Mouse (Mus musculus): ENCODE measurements around the gene Eps8. TPM values are rescaled to one million over a fixed set of nuclear protein-coding genes. Genes with fewer than 3 reads are reported as not detected.

Gene Eps8
- total RNA-seq, 2 experiments from 2014 or later = 33.9 to 38.0 TPM

DNA sequence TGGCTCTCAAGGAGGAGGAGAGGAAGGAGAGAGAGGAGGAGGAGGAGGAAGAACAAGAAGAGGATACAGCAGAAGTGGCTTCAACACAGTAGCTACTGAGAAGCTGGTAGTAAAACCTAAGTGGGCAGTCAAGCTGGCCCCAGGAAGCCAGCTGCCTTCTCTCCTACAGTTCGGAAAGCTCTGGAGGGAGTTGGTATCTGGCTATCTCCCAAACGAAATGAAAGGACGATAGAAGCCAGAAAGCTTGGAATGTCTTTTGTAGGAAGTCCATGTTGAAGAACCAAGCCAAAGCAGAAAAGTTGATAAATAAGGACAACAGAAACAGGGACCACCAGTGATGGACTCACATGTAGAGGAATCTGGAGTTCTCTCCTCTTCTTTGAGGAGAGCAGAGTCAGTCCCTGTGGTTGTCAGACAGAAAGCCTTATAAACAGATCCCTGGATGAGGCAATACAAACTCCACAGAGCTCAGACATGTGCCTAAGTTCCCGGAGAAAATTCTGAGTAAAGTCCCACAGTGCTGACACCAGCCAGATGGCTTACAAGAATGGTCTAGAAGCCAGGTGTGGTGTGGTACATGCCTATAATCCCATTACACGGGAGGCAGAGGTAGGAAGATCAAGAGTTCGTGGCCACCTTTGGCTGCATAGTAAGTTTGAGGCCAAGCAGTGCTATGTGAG lies 73.2 kb downstream of the Eps8 start:
- intact Hi-C loops (cut with DNase I) = no loop called here
- DNase-seq (ENCODE audit: low spot score in 2 of 2) = no peak

DNA sequence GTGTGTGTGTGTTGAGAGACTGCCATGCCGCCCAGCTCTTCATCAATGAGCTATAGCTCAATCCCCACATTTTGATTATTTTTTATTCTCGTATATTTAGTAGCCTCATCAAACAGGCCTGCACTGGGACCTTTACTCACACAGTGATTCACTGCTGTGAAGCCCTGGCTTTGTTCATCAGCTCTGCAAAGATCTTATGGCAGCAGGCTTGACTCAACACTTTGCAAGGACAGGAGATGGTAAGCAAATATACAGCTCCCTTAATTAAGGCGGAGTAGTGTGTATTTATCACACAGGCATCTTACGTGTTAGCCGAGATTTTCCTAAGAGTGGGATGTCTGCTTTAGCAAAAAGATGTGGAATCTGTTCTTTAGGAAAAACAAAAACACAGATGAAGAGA lies 74.2 kb downstream of the Eps8 start:
- no peak for DNase-seq (ENCODE audit: low spot score in 2 of 2)
- intact Hi-C loops (cut with DNase I) = no loop called here

DNA sequence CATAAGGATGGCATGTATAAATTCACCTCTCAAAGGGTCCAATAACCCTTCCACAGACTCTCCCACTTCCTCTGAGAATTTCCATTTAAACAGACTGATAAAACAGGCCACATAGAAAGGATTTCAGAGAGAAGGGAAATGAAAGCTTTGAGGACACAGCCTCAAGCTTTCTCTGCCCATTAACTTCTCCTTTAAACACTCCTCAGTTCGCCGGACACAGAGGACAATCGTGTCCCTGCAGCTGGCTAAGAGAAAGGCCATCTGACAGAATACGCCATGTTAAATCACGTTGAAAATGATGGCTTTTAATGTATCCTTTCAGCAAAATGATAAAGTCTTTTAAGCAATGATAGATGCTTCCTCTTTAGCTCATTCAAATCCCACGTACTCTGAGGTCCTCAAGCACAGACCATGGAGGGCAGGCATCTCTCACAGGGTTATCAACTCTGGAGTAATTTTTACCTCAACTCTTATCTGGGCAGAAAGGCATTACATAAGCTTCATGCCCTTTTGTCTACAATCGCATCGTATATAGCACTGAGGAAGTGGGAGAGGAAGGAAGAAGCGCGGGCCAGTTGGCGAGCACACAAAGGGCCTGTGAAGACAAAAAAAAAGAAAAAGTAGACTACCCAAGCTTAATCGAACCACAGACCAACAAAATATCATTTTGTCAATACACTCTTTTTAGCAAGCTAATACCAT lies 77.9 kb downstream of the Eps8 start:
- intact Hi-C loops (cut with DNase I) = no loop called here
- DNase-seq (ENCODE audit: low spot score in 2 of 2) = no peak

DNA sequence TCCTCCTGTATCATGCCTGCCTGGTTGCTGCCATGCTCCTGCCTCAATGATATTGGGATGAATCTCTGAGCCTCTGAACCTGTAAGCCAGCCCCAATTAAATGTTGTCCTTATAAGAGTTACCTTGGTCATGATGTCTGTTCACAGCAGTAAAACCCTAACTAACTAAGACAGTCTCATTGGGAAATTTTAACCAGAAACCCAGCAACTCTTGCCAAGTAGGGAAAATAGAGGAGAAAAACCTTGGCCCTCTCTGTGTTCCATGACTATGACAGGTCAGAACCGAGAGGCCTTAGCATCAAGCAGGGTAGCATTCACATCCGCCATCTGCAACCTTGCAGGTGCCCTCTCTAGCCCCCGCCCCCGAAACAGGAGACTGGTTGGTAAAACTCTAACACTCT lies 78.6 kb downstream of the Eps8 start:
- intact Hi-C loops (cut with DNase I) = no loop called here
- DNase-seq (ENCODE audit: low spot score in 2 of 2) = no peak

DNA sequence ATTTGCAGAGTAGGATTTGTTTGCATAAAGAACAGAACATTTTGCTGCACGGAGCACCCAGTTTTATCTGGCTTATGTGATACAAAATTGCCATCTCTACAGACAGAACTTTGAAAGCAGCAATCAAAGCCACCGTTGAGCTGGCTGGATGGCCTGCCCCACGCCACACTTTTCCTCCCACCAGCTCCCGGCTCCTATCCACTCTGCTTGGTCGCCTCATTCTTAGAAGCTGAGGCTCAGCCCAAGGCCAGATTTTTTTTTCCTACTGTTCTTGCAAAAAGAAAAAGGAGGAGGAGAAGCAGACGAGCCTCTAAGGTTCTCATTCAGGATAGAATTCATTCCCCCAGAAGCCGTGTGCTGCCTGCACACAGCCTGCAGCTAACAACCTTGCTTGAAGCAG lies 80.8 kb downstream of the Eps8 start:
- DNase-seq (ENCODE audit: low spot score in 2 of 2) = no peak
- intact Hi-C loops (cut with DNase I) = no loop called here

DNA sequence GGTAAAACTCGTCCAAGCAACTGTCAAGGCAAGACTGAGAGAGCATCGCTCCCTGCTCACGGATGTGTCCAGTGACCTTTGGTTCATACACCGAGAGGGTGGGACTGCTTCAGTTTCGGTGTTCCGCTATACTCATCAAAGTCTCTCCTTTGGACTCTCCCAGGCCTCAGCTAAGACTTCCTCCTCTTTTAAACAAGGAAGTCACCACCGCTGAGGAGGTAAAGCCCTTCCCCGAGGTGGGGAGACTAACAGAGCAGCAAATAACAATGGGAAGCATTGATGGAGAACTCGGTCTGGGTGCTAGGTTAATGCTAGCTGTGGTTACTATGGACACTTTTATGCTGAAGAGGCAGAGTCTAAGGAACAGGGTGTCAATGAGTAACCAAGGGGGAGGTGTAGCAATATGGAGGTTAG lies 84.0 kb downstream of the Eps8 start:
- intact Hi-C loops (cut with DNase I) = no loop called here
- no peak for DNase-seq (ENCODE audit: low spot score in 2 of 2)

DNA sequence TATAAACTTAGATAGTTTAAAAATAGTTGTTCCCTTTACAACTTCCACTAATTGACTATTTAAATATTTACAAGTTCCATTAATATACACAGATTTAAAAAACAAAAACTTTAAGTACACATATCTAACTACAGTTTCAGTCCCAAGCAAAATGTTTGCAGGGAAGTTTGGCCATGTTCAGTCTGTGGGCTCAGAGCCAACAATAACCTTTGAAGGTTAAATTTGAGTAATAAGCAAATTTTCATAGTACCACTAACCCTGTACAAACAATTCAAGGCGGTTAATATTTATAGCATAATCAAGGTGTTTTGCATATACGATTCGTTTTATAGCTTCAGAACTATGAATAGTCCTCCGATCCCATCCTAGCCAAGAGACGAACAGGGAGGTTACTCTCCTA lies 84.7 kb downstream of the Eps8 start:
- no peak for DNase-seq (ENCODE audit: low spot score in 2 of 2)
- intact Hi-C loops (cut with DNase I) = no loop called here

DNA sequence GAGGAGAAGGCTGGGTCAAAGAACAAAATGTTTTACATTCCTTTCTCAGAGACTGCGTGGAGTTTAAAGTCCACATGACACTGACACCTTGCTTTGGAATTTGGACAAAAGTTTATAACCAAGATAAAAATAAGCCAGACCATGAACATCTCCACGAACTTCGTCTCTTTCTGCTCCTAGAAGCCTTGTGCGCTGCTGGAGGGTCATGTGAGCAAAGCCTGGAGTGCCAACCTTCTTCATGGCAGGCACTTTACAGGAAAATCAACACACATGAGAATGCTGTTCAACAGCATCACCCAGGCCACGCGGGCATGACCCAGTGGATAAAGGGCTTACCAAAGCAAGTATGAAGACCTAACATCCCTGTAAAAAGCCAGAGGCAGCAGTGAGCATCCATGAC lies 85.6 kb downstream of the Eps8 start:
- intact Hi-C loops (cut with DNase I) = no loop called here

DNA sequence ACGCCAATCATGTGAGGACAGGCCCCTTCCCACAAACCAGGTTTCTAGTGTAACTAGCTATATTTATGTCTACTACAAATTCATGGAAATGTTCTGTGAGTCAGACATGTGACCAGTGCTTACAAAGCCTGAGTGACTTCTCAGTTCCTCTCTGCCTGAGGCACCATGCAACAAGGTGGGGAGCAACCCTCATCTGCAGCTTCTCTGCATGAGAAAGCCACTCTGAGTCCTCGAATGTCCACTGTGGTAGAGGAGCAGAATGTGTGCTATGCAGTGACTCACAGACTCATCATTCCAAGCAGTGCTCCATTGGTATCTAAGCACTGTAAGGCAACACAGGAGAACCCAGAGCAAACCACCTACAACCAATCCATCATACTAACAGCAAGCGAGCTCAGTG lies 88.8 kb downstream of the Eps8 start:
- intact Hi-C loops (cut with DNase I) = no loop called here
- no peak for DNase-seq (ENCODE audit: low spot score in 2 of 2)

More for the DNA sequence above, 85.6 kb downstream of the Eps8 start:
- no peak for DNase-seq (ENCODE audit: low spot score in 2 of 2)

DNA sequence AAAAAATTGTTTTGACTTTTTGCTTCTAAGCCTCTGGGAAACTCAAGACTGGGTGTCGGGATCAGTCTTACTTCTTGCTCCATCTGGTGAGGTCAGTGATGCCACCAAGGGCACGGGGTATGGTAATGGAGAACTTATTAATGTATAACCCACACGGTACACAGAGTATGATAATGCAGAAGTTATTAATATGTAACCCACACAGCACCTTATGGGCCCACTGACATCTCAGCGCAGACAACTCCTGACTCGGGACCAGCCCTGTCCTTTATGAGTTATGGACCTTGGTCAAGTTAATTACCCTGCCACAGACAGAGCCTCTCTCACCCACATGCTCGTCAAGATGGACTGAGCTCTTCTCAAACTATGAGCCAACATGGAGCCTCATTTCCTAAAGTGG lies 89.2 kb downstream of the Eps8 start:
- no peak for DNase-seq (ENCODE audit: low spot score in 2 of 2)

DNA sequence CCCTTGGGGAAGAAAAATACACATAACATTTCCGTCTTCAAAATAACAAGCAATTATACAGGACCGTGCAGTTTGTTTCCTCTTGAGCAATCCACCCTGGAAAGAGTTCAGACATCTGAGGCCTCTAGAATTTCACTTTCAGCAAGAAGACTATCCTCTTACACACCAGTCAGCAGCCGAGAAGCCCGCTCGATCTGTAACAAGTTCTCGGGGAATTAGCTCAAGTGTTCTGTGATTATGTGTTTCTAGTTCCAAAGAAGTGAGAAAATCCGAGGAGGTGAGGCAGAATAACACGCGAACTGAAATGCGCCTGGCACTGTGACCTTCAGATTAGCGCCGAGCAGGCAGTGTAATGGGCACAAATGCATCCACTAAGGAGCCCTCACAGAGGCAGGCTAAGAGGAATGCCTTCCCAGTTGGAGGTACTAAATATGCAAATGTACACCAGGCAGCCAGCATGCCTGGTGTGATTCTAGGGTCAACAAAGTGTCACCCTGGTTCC lies 94.3 kb downstream of the Eps8 start:
- no peak for DNase-seq (ENCODE audit: low spot score in 2 of 2)
- intact Hi-C loops (cut with DNase I) = no loop called here

More for the DNA sequence above, 89.2 kb downstream of the Eps8 start:
- intact Hi-C loops (cut with DNase I) = no loop called here

DNA sequence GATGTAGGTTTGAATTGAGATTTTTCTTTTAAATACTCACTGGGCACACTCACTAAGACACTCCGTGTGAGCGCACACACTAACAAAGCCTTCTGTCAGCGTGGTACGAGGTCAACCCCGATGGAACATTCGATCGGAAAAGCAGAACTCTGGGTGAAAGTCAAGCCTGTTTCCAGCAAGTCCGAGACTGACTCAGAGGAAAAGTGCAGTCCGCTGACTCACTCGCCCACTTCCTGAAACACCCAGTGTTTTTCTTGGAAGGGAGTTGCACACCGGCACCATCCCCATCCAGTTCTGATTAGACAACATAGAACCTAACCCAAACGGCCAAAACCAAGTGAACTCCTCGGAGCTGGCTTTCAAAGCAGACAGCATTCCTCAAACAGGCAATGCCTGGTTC lies 95.8 kb downstream of the Eps8 start:
- intact Hi-C loops (cut with DNase I) = loop anchor here (5.0 kb wide), 1 partner anchor 87 kb away; no protein-coding TSS in a partner anchor
- peak; percentile 16 to 62 for DNase-seq (ENCODE audit: low spot score in 2 of 2)

DNA sequence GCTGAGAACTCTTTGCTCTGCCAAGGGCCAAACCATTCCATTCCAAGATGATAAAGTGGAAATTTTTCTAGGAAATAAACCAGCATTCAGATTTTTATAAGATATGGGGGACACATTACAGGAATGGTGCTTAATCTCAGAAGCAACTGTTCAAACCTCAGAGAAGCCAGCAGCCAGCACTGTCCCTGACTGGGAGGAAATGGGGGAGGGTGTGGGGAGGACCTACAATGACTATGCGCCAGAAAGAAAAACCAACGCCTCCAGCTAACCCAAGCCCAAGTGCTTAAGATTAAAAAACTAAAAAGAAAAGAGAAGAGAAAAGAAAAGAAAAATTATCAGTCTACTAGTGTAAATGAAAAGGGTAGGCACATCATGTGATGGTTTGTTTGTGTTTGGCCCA lies 97.0 kb downstream of the Eps8 start:
- DNase-seq (ENCODE audit: low spot score in 2 of 2) = no peak
- intact Hi-C loops (cut with DNase I) = loop anchor here (5.0 kb wide), 1 partner anchor 85 kb away; no protein-coding TSS in a partner anchor

DNA sequence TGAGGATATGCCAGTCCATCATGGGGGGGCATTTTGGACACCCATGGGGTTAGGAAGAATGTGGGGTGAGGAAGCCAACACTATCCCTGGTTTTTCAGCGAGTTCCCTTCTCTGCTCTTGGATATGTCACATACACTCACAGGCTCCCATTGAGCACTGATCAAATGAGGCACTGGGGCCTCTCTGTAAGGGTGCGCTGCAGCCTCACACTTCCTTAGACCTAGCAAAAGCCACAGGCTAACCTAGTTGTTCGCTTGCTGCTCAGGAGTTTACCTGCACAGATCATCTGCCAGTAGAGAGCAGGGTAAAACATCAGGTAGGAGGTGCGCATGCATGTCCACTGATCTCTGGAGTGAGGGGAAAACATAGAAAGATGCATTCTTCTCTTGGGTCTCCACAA lies 97.5 kb downstream of the Eps8 start:
- intact Hi-C loops (cut with DNase I) = loop anchor here (5.0 kb wide), 1 partner anchor 85 kb away; no protein-coding TSS in a partner anchor
- DNase-seq (ENCODE audit: low spot score in 2 of 2) = no peak

DNA sequence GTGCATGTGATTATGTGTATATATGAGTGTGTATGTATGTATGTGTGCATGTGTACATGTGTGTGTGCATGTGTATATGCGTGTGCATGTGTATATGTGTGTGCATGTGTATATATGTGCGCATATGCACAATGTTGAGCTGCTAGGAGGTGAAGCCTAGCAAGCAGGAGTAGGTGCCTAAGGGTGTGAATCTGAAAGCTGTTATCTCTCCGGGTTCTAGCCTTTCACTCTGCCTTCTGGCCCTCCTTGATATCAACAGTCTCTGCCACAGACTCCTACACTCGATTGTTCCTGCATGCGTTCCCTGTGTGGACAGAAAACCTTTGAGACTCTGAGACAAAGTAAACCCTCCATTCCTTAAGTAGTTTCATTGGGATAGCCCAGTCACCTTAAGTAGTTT lies 98.0 kb downstream of the Eps8 start:
- intact Hi-C loops (cut with DNase I) = loop anchor here (5.0 kb wide), 1 partner anchor 84 kb away; no protein-coding TSS in a partner anchor
- DNase-seq (ENCODE audit: low spot score in 2 of 2) = no peak

DNA sequence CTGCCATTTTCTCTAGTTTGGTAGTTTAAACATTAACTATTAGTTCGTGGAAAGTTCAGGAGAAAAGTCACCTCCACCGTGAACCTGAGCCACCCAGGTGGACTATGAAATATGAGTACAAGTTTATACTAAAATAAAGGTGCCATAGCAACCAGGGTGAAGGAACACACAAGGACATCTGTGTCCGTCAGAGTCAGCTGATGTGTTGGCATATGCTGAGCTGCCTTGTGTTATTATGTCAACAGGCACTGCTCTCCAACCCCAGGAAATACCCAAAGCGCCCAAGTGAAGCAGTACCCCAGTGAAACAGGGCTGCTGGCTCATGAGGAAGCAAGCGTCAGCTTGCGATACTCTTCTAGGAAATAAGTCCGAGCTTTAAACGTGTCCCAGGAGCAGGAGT lies 104.5 kb downstream of the Eps8 start:
- intact Hi-C loops (cut with DNase I) = no loop called here
- DNase-seq (ENCODE audit: low spot score in 2 of 2) = no peak

DNA sequence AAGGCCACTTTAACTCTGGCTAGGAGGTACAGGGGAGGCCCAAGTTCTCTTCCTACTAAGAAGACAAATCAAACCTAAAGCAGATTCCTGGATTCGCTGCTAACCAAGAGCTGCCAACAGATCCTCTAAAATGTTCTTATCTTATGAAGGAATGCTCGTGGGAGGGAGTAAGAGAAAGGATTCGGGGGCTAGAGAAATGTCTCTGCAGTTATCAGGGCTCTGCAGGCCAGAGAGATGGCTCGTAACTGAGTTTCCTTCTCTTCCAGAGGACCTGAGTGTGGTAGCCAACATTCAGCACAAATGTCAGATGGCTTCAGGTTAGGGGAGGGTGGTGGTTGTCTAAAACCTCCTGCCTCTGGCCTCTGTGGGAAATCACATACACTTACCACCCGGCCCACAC lies 106.1 kb downstream of the Eps8 start:
- intact Hi-C loops (cut with DNase I) = no loop called here
- DNase-seq (ENCODE audit: low spot score in 2 of 2) = no peak

DNA sequence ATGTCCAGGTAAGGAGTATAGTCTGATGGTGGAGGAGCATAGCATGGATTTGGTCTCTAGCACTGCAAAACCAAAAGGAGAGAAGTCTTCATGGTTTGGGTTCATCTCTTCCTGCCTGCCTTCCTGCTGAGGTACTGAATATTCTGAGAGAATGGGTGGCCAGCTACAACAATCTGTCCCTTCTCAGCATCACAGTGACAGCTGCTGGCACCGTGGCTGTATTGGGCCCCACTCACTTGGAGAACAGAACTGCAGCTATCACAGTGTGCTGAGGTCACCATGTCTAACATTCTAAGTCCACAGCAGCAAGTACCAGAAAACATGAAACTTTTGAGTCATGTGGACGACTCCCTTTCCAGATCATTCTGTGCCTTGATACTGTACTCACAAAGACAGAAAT lies 107.1 kb downstream of the Eps8 start:
- DNase-seq (ENCODE audit: low spot score in 2 of 2) = no peak
- intact Hi-C loops (cut with DNase I) = no loop called here

DNA sequence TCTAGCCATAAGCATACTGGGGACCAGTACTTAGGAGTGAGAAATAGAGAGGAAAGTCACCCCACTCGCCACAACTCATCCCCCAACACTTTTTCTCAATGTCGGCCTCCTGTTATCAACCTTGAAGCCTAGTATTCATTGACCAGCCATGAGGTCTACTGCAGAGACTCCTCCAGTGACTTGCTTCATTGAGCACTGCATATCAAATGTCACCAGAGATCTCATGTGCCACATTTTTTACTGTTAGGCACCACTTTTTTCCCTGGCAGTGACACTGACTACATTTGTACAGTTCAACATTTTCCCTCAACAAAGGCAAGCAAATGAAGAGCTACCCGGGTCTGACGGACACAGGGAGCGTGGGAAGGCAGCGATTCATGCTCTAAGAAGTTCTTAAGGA lies 108.6 kb downstream of the Eps8 start:
- intact Hi-C loops (cut with DNase I) = no loop called here
- no peak for DNase-seq (ENCODE audit: low spot score in 2 of 2)

DNA sequence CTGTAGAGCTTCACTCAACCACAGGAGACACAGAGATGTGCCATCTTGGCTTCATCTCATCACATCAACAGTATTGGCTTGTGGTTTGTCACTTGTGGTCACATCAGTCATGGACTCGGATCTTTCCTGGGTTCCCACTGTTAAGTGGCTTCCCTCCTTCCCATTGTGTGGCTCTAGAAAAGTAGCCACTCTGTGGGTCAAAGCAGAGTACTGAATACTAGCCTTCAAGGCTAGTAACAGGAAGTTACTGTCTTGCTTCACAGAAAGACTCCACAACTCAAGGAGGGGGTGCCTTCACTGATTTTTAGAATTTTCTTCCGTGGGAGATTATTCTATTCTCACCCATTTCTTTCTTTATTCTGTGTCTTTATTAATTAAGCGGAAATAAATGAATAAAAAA lies 109.3 kb downstream of the Eps8 start:
- intact Hi-C loops (cut with DNase I) = no loop called here

More for the DNA sequence above, 109.3 kb downstream of the Eps8 start:
- DNase-seq (ENCODE audit: low spot score in 2 of 2) = no peak

All from left cerebral cortex, postnatal 25 days (tissue).